Mouse (Mus musculus): ENCODE measurements around the gene Olfm1. TPM values are rescaled to one million over a fixed set of nuclear protein-coding genes. Genes with fewer than 3 reads are reported as not detected.

Olfm1 gene
- polyA plus RNA-seq, 1 experiment = 57.5 TPM

DNA sequence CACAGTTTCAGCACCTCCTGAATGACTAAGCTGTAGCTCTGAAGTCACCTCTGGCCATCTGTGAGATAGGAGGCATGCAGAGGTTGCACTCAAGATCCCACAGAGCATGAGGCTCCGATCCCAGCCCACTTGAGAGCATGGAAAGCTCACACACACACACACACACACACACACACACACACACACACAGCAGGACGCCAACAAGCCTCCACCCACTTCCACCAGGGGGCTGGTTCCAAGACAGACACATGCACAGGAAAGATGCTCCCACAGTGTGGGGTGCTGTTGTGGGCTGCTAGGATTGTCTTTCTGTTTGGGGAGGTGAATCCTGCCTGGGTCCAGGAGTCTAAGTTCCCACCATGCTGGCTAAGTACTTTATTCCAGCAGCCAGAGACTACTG, 29.0 kb downstream of the Olfm1 start:
- no peak for TF ChIP-seq POLR2A (IDR thresholded peaks at IDR 0.05; ENCODE audit: insufficient read length, low read depth)
- no peak for TF ChIP-seq MYOG (IDR thresholded peaks at IDR 0.05; ENCODE audit: control insufficient read depth in 1 of 3, insufficient read depth in 1 of 3, insufficient read length in 2 of 3, low read depth in 2 of 3)
- TF ChIP-seq TCF12 (IDR thresholded peaks at IDR 0.05; ENCODE audit: insufficient read depth, poor library complexity, severe bottlenecking) = no peak
- TF ChIP-seq POLR2AphosphoS2 (IDR thresholded peaks at IDR 0.05; ENCODE audit: insufficient read length, low read depth) = no peak
- TF ChIP-seq MYOD1 (IDR thresholded peaks at IDR 0.05; ENCODE audit: control insufficient read depth in 1 of 3, insufficient read length in 2 of 3, low read depth in 2 of 3) = no peak
- TF ChIP-seq TCF3 (IDR thresholded peaks at IDR 0.05; ENCODE audit: insufficient read length, low read depth) = no peak
- TF ChIP-seq E2F4 (IDR thresholded peaks at IDR 0.05; ENCODE audit: insufficient read depth) = no peak
- Histone ChIP-seq H3K27me3 (ENCODE audit: control insufficient read depth, insufficient read depth, insufficient read length) (no peaks in the 10 kb centered on the region), H3K4me3 (no peak overlapping the region), H3ac (ENCODE audit: control insufficient read depth, insufficient read length) (no peak overlapping the region), H3K79me2 (ENCODE audit: control insufficient read depth, insufficient read depth) (no peaks in the 10 kb centered on the region), H3K4me2 (ENCODE audit: low read depth) (no peak overlapping the region), H3K36me3 (ENCODE audit: control insufficient read depth, insufficient read depth) (no peaks in the 10 kb centered on the region)

DNA sequence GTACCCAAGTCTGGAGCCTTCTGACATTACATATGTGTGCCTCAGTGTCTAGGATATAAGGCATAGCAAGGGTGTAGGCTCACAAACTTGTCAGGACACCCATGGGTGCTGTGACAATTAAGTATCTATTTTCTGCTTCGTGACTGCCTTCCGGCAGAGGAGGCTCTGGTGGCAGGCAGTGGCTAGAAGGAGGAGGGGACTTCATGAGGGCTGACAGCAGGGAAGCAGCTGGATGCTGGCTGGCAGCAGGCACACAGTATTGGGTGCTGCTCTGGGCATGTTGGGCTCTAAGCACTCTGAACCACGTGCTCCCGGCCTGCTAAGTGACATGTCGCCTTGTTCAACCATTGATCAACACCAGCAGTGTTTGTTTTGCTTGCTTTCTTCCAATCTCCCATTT, 32.0 kb downstream of the Olfm1 start:
- Histone ChIP-seq H3ac (ENCODE audit: control insufficient read depth, insufficient read length) (no peak overlapping the region), H3K27me3 (ENCODE audit: control insufficient read depth, insufficient read depth, insufficient read length) (no peaks in the 10 kb centered on the region), H3K36me3 (ENCODE audit: control insufficient read depth, insufficient read depth) (peaks cover 3% of the 10 kb centered on the region), H3K79me2 (ENCODE audit: control insufficient read depth, insufficient read depth) (no peaks in the 10 kb centered on the region), H3K4me2 (ENCODE audit: low read depth) (no peak overlapping the region), H3K4me3 (no peak overlapping the region)
- TF ChIP-seq CEBPB (IDR thresholded peaks at IDR 0.05; ENCODE audit: insufficient read depth, poor library complexity, severe bottlenecking) = no peak
- peak in 2 of 3 experiments; percentile 59 to 83 for TF ChIP-seq MYOD1 (IDR thresholded peaks at IDR 0.05; ENCODE audit: control insufficient read depth in 1 of 3, insufficient read length in 2 of 3, low read depth in 2 of 3)
- peak in 2 of 3 experiments; percentile 37 to 40 for TF ChIP-seq MYOG (IDR thresholded peaks at IDR 0.05; ENCODE audit: control insufficient read depth in 1 of 3, insufficient read depth in 1 of 3, insufficient read length in 2 of 3, low read depth in 2 of 3)
- no peak for TF ChIP-seq MAX (IDR thresholded peaks at IDR 0.05; ENCODE audit: low read depth)

DNA sequence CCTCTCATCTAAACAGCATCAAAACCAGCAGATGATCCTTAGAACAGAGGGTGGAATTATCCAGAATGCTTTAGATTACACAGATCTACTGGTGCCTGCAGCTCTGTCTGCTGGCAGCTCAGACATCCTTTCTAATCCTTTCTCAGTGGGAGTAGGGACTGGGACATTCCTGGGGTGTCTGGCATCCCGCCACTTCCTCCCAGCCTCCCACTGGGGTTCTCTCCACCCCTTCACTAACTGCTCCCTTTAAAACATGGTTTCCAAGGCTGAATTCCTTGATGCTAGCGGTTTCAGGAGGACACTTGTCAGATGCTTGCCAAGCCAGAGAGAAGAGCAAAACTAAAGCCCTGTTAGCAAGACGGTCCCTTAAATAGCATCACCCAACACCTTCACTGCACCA, 33.1 kb downstream of the Olfm1 start:
- H3K27me3 ChIP-seq (ENCODE audit: control insufficient read depth, insufficient read depth, insufficient read length) = no peaks in the 10 kb centered on the region
- peaks cover 7% of the 10 kb centered on the region for H3K36me3 ChIP-seq (ENCODE audit: control insufficient read depth, insufficient read depth)
- no peak for TF ChIP-seq TCF3 (IDR thresholded peaks at IDR 0.05; ENCODE audit: insufficient read length, low read depth)
- TF ChIP-seq TCF12 (IDR thresholded peaks at IDR 0.05; ENCODE audit: insufficient read depth, poor library complexity, severe bottlenecking) = no peak
- TF ChIP-seq REST (IDR thresholded peaks at IDR 0.05; ENCODE audit: insufficient read depth, insufficient read length) = no peak
- no peak for TF ChIP-seq MAX (IDR thresholded peaks at IDR 0.05; ENCODE audit: low read depth)
- TF ChIP-seq SRF (IDR thresholded peaks at IDR 0.05; ENCODE audit: control insufficient read depth, insufficient read length, low read depth) = no peak
- TF ChIP-seq MYOD1 (IDR thresholded peaks at IDR 0.05; ENCODE audit: control insufficient read depth in 1 of 3, insufficient read length in 2 of 3, low read depth in 2 of 3) = no peak
- TF ChIP-seq E2F4 (IDR thresholded peaks at IDR 0.05; ENCODE audit: insufficient read depth) = no peak
- TF ChIP-seq POLR2A (IDR thresholded peaks at IDR 0.05; ENCODE audit: insufficient read length, low read depth) = no peak
- no peak for TF ChIP-seq USF1 (IDR thresholded peaks at IDR 0.05; ENCODE audit: low read depth)
- no peak for TF ChIP-seq POLR2AphosphoS2 (IDR thresholded peaks at IDR 0.05; ENCODE audit: insufficient read length, low read depth)
- TF ChIP-seq CEBPB (IDR thresholded peaks at IDR 0.05; ENCODE audit: insufficient read depth, poor library complexity, severe bottlenecking) = no peak
- no peak for TF ChIP-seq MYOG (IDR thresholded peaks at IDR 0.05; ENCODE audit: control insufficient read depth in 1 of 3, insufficient read depth in 1 of 3, insufficient read length in 2 of 3, low read depth in 2 of 3)
- H3ac ChIP-seq (ENCODE audit: control insufficient read depth, insufficient read length) = no peak overlapping the region
- H3K79me2 ChIP-seq (ENCODE audit: control insufficient read depth, insufficient read depth) = no peaks in the 10 kb centered on the region
- no peak overlapping the region for H3K4me2 ChIP-seq (ENCODE audit: low read depth)
- no peak overlapping the region for H3K4me3 ChIP-seq

DNA sequence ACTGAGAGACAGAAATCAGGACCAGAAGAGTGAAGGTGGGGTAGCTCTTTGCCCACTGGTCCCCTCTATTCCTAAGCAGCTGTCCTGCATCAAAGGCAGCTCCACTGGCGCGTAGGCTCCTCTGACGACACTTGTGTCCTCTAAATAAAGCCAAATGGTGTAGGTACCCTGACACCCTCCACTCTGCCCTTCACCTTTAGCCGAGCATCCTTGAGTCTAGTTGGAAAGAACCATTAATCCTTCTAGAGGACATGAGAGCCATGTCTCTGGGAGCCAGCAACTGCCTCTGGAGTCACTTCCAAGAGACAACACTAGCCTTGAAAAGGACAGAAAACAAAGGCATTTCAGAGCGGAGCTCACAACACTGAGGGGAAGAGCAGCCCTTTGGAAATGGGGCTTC, 34.2 kb downstream of the Olfm1 start:
- Histone ChIP-seq H3K4me3 (no peak overlapping the region), H3ac (ENCODE audit: control insufficient read depth, insufficient read length) (no peak overlapping the region), H3K27me3 (ENCODE audit: control insufficient read depth, insufficient read depth, insufficient read length) (no peaks in the 10 kb centered on the region), H3K4me2 (ENCODE audit: low read depth) (peak overlapping the region; percentile 66), H3K36me3 (ENCODE audit: control insufficient read depth, insufficient read depth) (peaks cover 7% of the 10 kb centered on the region), H3K79me2 (ENCODE audit: control insufficient read depth, insufficient read depth) (no peaks in the 10 kb centered on the region)
- TF ChIP-seq USF1 (IDR thresholded peaks at IDR 0.05; ENCODE audit: low read depth) (no peak), TCF12 (IDR thresholded peaks at IDR 0.05; ENCODE audit: insufficient read depth, poor library complexity, severe bottlenecking) (no peak), REST (IDR thresholded peaks at IDR 0.05; ENCODE audit: insufficient read depth, insufficient read length) (no peak), MYOG (IDR thresholded peaks at IDR 0.05; ENCODE audit: control insufficient read depth in 1 of 3, insufficient read depth in 1 of 3, insufficient read length in 2 of 3, low read depth in 2 of 3) (no peak), POLR2AphosphoS2 (IDR thresholded peaks at IDR 0.05; ENCODE audit: insufficient read length, low read depth) (no peak), SRF (IDR thresholded peaks at IDR 0.05; ENCODE audit: control insufficient read depth, insufficient read length, low read depth) (no peak), CEBPB (IDR thresholded peaks at IDR 0.05; ENCODE audit: insufficient read depth, poor library complexity, severe bottlenecking) (no peak), MYOD1 (IDR thresholded peaks at IDR 0.05; ENCODE audit: control insufficient read depth in 1 of 3, insufficient read length in 2 of 3, low read depth in 2 of 3) (no peak), POLR2A (IDR thresholded peaks at IDR 0.05; ENCODE audit: insufficient read length, low read depth) (no peak), MAX (IDR thresholded peaks at IDR 0.05; ENCODE audit: low read depth) (no peak), TCF3 (IDR thresholded peaks at IDR 0.05; ENCODE audit: insufficient read length, low read depth) (no peak), E2F4 (IDR thresholded peaks at IDR 0.05; ENCODE audit: insufficient read depth) (no peak)

DNA sequence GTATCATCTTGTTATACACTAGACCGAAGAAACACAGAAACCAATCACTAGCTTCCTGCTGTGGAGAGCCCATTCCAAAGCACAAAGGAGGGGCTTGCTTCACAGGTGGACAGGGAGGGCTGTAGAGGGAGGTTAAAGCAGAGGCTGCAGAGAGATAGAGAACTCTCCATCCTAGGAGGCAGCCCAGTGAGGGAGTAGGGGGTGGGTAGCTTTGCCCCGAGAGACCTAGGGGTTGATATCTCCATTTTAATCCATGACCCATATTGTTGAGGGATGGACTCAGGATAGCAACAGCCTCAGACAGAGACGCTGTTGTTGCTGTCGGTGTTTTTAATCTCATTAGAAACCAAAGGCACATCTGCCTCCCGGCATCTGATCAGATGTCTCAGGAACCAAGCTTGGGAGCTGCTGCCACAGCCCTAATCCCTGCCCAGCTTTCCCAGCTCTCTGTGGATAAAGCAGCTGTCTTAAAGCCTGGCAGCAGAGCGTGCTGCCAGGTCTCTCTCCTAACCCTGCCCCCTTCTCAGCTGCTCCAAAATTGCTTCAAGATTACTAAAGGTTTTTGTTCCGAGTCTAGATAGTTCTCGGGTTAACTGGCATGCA, 34.9 kb downstream of the Olfm1 start:
- H3K4me3 ChIP-seq = no peak overlapping the region
- H3K4me2 ChIP-seq (ENCODE audit: low read depth) = peak overlapping the region; percentile 66
- no peaks in the 10 kb centered on the region for H3K27me3 ChIP-seq (ENCODE audit: control insufficient read depth, insufficient read depth, insufficient read length)
- no peaks in the 10 kb centered on the region for H3K79me2 ChIP-seq (ENCODE audit: control insufficient read depth, insufficient read depth)
- peaks cover 7% of the 10 kb centered on the region for H3K36me3 ChIP-seq (ENCODE audit: control insufficient read depth, insufficient read depth)
- no peak overlapping the region for H3ac ChIP-seq (ENCODE audit: control insufficient read depth, insufficient read length)
- TF ChIP-seq MYOG (IDR thresholded peaks at IDR 0.05; ENCODE audit: control insufficient read depth in 1 of 3, insufficient read depth in 1 of 3, insufficient read length in 2 of 3, low read depth in 2 of 3) (peak; percentile 38 to 96 (median 85)), TCF12 (IDR thresholded peaks at IDR 0.05; ENCODE audit: insufficient read depth, poor library complexity, severe bottlenecking) (peak; percentile 95), MAX (IDR thresholded peaks at IDR 0.05; ENCODE audit: low read depth) (no peak), CEBPB (IDR thresholded peaks at IDR 0.05; ENCODE audit: insufficient read depth, poor library complexity, severe bottlenecking) (peak; percentile 67; the same call in 1 of the 2 replicates), POLR2AphosphoS2 (IDR thresholded peaks at IDR 0.05; ENCODE audit: insufficient read length, low read depth) (no peak), TCF3 (IDR thresholded peaks at IDR 0.05; ENCODE audit: insufficient read length, low read depth) (peak; percentile 72), E2F4 (IDR thresholded peaks at IDR 0.05; ENCODE audit: insufficient read depth) (no peak), MYOD1 (IDR thresholded peaks at IDR 0.05; ENCODE audit: control insufficient read depth in 1 of 3, insufficient read length in 2 of 3, low read depth in 2 of 3) (peak; percentile 71 to 90 (median 74)), SRF (IDR thresholded peaks at IDR 0.05; ENCODE audit: control insufficient read depth, insufficient read length, low read depth) (peak; percentile 17)
